Mouse (Mus musculus): Measurements from ENCODE around the gene H2-D1.
A peak's percentile ranks its signal among the peaks of the same experiment; 100 is the strongest.
"Not testable (repeated sequence)": the region's sequence is repeated elsewhere in the genome, so short reads cannot be mapped to it uniquely, and the experiment has no call there.

H2-D1 gene

GRCm38 (mm10) chr17:35262664-35263522 lies at the start of gene H2-D1:
TSS of gene H2-D1 (plus strand) at chr17:35262730.
- peak; percentile 99 for DNase-seq (ENCODE audit: low read depth)

- no peak for DNase-seq (ENCODE audit: low read depth)
Measured at GRCm38 (mm10) chr17:35213071-35213470, 49.5 kb upstream of the H2-D1 start.

GRCm38 (mm10) chr17:35218516-35219193 lies 43.9 kb upstream of the H2-D1 start:
- peak; percentile 64 for DNase-seq (ENCODE audit: low read depth)

- DNase-seq (ENCODE audit: low read depth), result peak; percentile 69
Measured at GRCm38 (mm10) chr17:35219601-35220041, 42.9 kb upstream of the H2-D1 start.

GRCm38 (mm10) chr17:35220156-35220952 lies 42.2 kb upstream of the H2-D1 start, which contains the start of gene Gm16181:
TSS of gene Gm16181 (plus strand) at chr17:35220834.
- DNase-seq (ENCODE audit: low read depth), result no peak

GRCm38 (mm10) chr17:35222299-35222698 lies 40.2 kb upstream of the H2-D1 start:
- peak; percentile 54 for DNase-seq (ENCODE audit: low read depth)

GRCm38 (mm10) chr17:35224641-35225040 lies 37.9 kb upstream of the H2-D1 start:
- no peak for DNase-seq (ENCODE audit: low read depth)

- DNase-seq (ENCODE audit: low read depth), result no peak
Measured at GRCm38 (mm10) chr17:35225456-35225855, 37.1 kb upstream of the H2-D1 start.

- peak; percentile 54 for DNase-seq (ENCODE audit: low read depth)
Measured at GRCm38 (mm10) chr17:35226561-35227046, 35.9 kb upstream of the H2-D1 start.

- DNase-seq (ENCODE audit: low read depth), result peak; percentile 54
Measured at GRCm38 (mm10) chr17:35231022-35231421, 31.5 kb upstream of the H2-D1 start.

- peak; percentile 92 for DNase-seq (ENCODE audit: low read depth)
Measured at GRCm38 (mm10) chr17:35232043-35232442, 30.5 kb upstream of the H2-D1 start.

GRCm38 (mm10) chr17:35232659-35233058 lies 29.9 kb upstream of the H2-D1 start:
- DNase-seq (ENCODE audit: low read depth), result peak; percentile 82

GRCm38 (mm10) chr17:35233114-35233980 lies 29.2 kb upstream of the H2-D1 start, which contains the start of gene Atp6v1g2:
TSS of gene Atp6v1g2 (plus strand) at chr17:35233660.
- peak; percentile 66 for DNase-seq (ENCODE audit: low read depth)

- not testable (repeated sequence) for DNase-seq (ENCODE audit: low read depth)
Measured at GRCm38 (mm10) chr17:35234090-35234489, 28.4 kb upstream of the H2-D1 start.

GRCm38 (mm10) chr17:35234903-35235302 lies 27.6 kb upstream of the H2-D1 start:
- DNase-seq (ENCODE audit: low read depth), result peak; percentile 59

- peak; percentile 90 for DNase-seq (ENCODE audit: low read depth)
Measured at GRCm38 (mm10) chr17:35235614-35236389, 26.7 kb upstream of the H2-D1 start, which contains the start of gene Nfkbil1. TSS of gene Nfkbil1 (minus strand) at chr17:35235792.

GRCm38 (mm10) chr17:35236390-35236746 lies 26.2 kb upstream of the H2-D1 start:
- DNase-seq (ENCODE audit: low read depth), result peak; percentile 99

GRCm38 (mm10) chr17:35236996-35237395 lies 25.5 kb upstream of the H2-D1 start:
- no peak for DNase-seq (ENCODE audit: low read depth)

GRCm38 (mm10) chr17:35237504-35237903 lies 25.0 kb upstream of the H2-D1 start:
- DNase-seq (ENCODE audit: low read depth), result no peak

GRCm38 (mm10) chr17:35239700-35240099 lies 22.8 kb upstream of the H2-D1 start:
- no peak for DNase-seq (ENCODE audit: low read depth)
